Mouse (Mus musculus) heart, adult 2 months (tissue): ENCODE data around the gene Fam228a. TPM values are rescaled to one million over a fixed set of nuclear protein-coding genes. Genes with fewer than 3 reads are reported as not detected.
A peak's percentile ranks its signal among the peaks of the same experiment; 100 is the strongest.

Source experiments
- DNase-seq, 2 experiments: peaks; one replicate each; pipeline ENCODE4 v3.0.0; 2021
- H3K27ac ChIP-seq: fragments of 200-600 bp; 2 replicates; pipeline ENCODE4 v1.8.1; 2022
- H3K27me3 ChIP-seq: fragments of 200-500 bp; 2 replicates; pipeline ENCODE4 v1.6.1; 2012; ENCODE audit warnings: mild to moderate bottlenecking, low read length, inconsistent platforms, mixed read lengths; ENCODE audit not compliant: control insufficient read depth, insufficient read depth
- H3K36me3 ChIP-seq: fragments of 200-500 bp; 2 replicates; pipeline ENCODE4 v1.6.1; 2012; ENCODE audit warnings: low read length, inconsistent platforms; ENCODE audit not compliant: control insufficient read depth, insufficient read depth
- H3K4me1 ChIP-seq: fragments of 200-500 bp; 2 replicates; pipeline ENCODE4 v1.6.1; 2011; ENCODE audit warnings: low read length; ENCODE audit not compliant: control insufficient read depth, insufficient read depth
- H3K4me3 ChIP-seq: fragments of 200-600 bp; 2 replicates; pipeline ENCODE4 v1.8.1; 2022
- H3K79me2 ChIP-seq: fragments of 200-500 bp; replicated peaks from 2 replicates; pipeline ENCODE4 v1.6.1; 2012; ENCODE audit warnings: mild to moderate bottlenecking, inconsistent platforms, low read length, moderate library complexity, mixed read lengths; ENCODE audit not compliant: control insufficient read depth, insufficient read depth
- H3K9ac ChIP-seq: fragments of 200-500 bp; 2 replicates; pipeline ENCODE4 v1.6.1; 2012; ENCODE audit warnings: low read depth, mild to moderate bottlenecking, control low read depth, inconsistent platforms, low read length, mixed read lengths
- CTCF ChIP-seq: fragments of 200-600 bp; IDR thresholded peaks from 2 replicates; pipeline ENCODE4 v1.8.1; 2022; ENCODE audit warnings: antibody characterized with exemption, mild to moderate bottlenecking, moderate library complexity
- EP300 ChIP-seq: fragments of 200-500 bp; IDR thresholded peaks from 2 replicates; pipeline ENCODE4 v1.6.1; 2011; ENCODE audit warnings: low read depth, low read length, control low read depth; ENCODE audit not compliant: insufficient read depth
- POLR2A ChIP-seq: fragments of 200-500 bp; IDR thresholded peaks from 2 replicates; pipeline ENCODE4 v1.6.1; 2011; ENCODE audit warnings: mild to moderate bottlenecking, low read depth, low read length, control low read depth; ENCODE audit not compliant: insufficient read depth
- WGBS: fragments of 180-500 bp; shearing (Covaris S2); methylation state at CpG from one replicate; pipeline ENCODE4 v1.1.7; 2018; 5-methylcytosine and 5-hydroxymethylcytosine counted together
- intact Hi-C: fragments of 180-260 bp; cut with DNase I; formaldehyde crosslinking; loops from one replicate; pipeline ENCODE4 v1.15.1; 2025
- polyA plus RNA-seq: library from polyadenylated mRNA; depleted of rRNA; stranded (reverse); fragments of >200 nt; gene quantifications from 2 replicates; pipeline ENCODE4 v1.2.3, GENCODE M21; 2012; rRNA removed
- total RNA-seq, 2 experiments: library from RNA; stranded (reverse); gene quantifications; 2 replicates each; pipeline ENCODE4 v1.2.3; 2021

Fam228a gene
- total and polyA plus RNA-seq, 3 experiments, result 0.06 TPM; not detected in 2

- TF ChIP-seq CTCF (no peak), EP300 (no peak), POLR2A (no peak)
- H3K27me3 ChIP-seq, result no peaks in the 10 kb centered on the region
- intact Hi-C loops, result no loop called here
- no peak for DNase-seq
- no peak overlapping the region for H3K27ac ChIP-seq
- H3K79me2 ChIP-seq, result no peaks in the 10 kb centered on the region
- WGBS, result 87% methylated on average over 4 of the region's 4 CpGs
- H3K36me3 ChIP-seq, result no peaks in the 10 kb centered on the region
- H3K9ac ChIP-seq, result no peak overlapping the region
- H3K4me1 ChIP-seq, result no peaks in the 10 kb centered on the region
- no peak overlapping the region for H3K4me3 ChIP-seq
Observed at GRCm38 (mm10) chr12:4685441-4685840, 52.8 kb downstream of the Fam228a start.

- Histone ChIP-seq H3K27ac (no peak overlapping the region), H3K79me2 (no peaks in the 10 kb centered on the region), H3K27me3 (no peaks in the 10 kb centered on the region), H3K4me3 (no peak overlapping the region), H3K36me3 (peaks cover 4% of the 10 kb centered on the region), H3K4me1 (peaks cover 3% of the 10 kb centered on the region), H3K9ac (no peak overlapping the region)
- TF ChIP-seq EP300, result no peak
- TF ChIP-seq POLR2A, result no peak
- no peak for TF ChIP-seq CTCF
- DNase-seq, result peak in 1 of 2 experiments; percentile 7
- intact Hi-C loops, result no loop called here
- 35% methylated on average over 4 of the region's 4 CpGs for WGBS
Observed at GRCm38 (mm10) chr12:4679971-4680370, 58.3 kb downstream of the Fam228a start.

GRCm38 (mm10) chr12:4676336-4676735 is 61.9 kb downstream of the Fam228a start:
- DNase-seq, result no peak
- Histone ChIP-seq H3K79me2 (no peaks in the 10 kb centered on the region), H3K27me3 (no peaks in the 10 kb centered on the region), H3K4me1 (peaks cover 3% of the 10 kb centered on the region), H3K9ac (no peak overlapping the region), H3K4me3 (no peak overlapping the region), H3K36me3 (peaks cover 4% of the 10 kb centered on the region), H3K27ac (no peak overlapping the region)
- TF ChIP-seq CTCF, result no peak
- 88% methylated on average over 1 of the region's 1 CpGs for WGBS
- intact Hi-C loops, result no loop called here

- 74% methylated on average over 5 of the region's 5 CpGs for WGBS
- peaks cover 9% of the 10 kb centered on the region for H3K36me3 ChIP-seq
Observed at GRCm38 (mm10) chr12:4665675-4666037, 72.6 kb downstream of the Fam228a start.

GRCm38 (mm10) chr12:4664929-4665674 is 73.1 kb downstream of the Fam228a start:
- no peak overlapping the region for H3K9ac ChIP-seq

More at GRCm38 (mm10) chr12:4665675-4666037, 72.6 kb downstream of the Fam228a start:
- intact Hi-C loops, result no loop called here
- Histone ChIP-seq H3K27me3 (no peaks in the 10 kb centered on the region), H3K9ac (no peak overlapping the region), H3K79me2 (no peaks in the 10 kb centered on the region), H3K4me3 (no peak overlapping the region), H3K27ac (0 out of 2 replicates have a peak overlapping the region, but pooled peaks have one; percentile 12), H3K4me1 (no peaks in the 10 kb centered on the region; the same call in 1 of the 2 replicates)
- DNase-seq, result no peak
- TF ChIP-seq EP300, result no peak
- no peak for TF ChIP-seq POLR2A
- no peak for TF ChIP-seq CTCF

More at GRCm38 (mm10) chr12:4664929-4665674, 73.1 kb downstream of the Fam228a start:
- TF ChIP-seq POLR2A (no peak), EP300 (no peak), CTCF (no peak)
- intact Hi-C loops, result no loop called here
- DNase-seq, result no peak
- Histone ChIP-seq H3K79me2 (no peaks in the 10 kb centered on the region), H3K27me3 (no peaks in the 10 kb centered on the region), H3K4me1 (no peaks in the 10 kb centered on the region; the same call in 1 of the 2 replicates), H3K36me3 (peaks cover 9% of the 10 kb centered on the region), H3K27ac (0 out of 2 replicates have a peak overlapping the region, but pooled peaks have one; percentile 12), H3K4me3 (no peak overlapping the region)
- 41% methylated on average over 7 of the region's 7 CpGs for WGBS

Other genes with a start within 250 kb of the Fam228a start
- gene Itsn2, start 145.8 kb downstream of the Fam228a start, total RNA-seq, result 10 to 100 TPM; 40.8 to 41.9 TPM
- gene Itsn2, start 145.8 kb downstream of the Fam228a start, polyA plus RNA-seq, result 20.5 and 48.8 TPM in 2 replicates
- not detected for gene Gm3625, start 145.5 kb downstream of the Fam228a start, total RNA-seq
- not detected in 2 replicates for gene Gm3625, start 145.5 kb downstream of the Fam228a start, polyA plus RNA-seq
- gene Pfn4, start 30.6 kb upstream of the Fam228a start, total RNA-seq, result 1 to 10 TPM; 2.5 to 2.9 TPM
- 1.8 and 4.3 TPM in 2 replicates for gene Pfn4, start 30.6 kb upstream of the Fam228a start, polyA plus RNA-seq
- 1 to 10 TPM; 2.0 to 2.1 TPM for gene Fam228b, start 30.8 kb upstream of the Fam228a start, total RNA-seq
- 0.88 and 0.97 TPM in 2 replicates for gene Fam228b, start 30.8 kb upstream of the Fam228a start, polyA plus RNA-seq
- 10 to 100 TPM; 42.0 to 42.8 TPM for gene Sf3b6, start 79.1 kb upstream of the Fam228a start, total RNA-seq
- gene Sf3b6, start 79.1 kb upstream of the Fam228a start, polyA plus RNA-seq, result 31.5 and 46.8 TPM in 2 replicates
- 1 to 10 TPM in 1 of 2 experiments, under 1 TPM in 1; 0.50 to 1.1 TPM for gene Fkbp1b, start 103.2 kb upstream of the Fam228a start, total RNA-seq
- gene Fkbp1b, start 103.2 kb upstream of the Fam228a start, polyA plus RNA-seq, result 2.4 and 3.6 TPM in 2 replicates
- gene Wdcp, start 104.9 kb upstream of the Fam228a start, total RNA-seq, result 1 to 10 TPM; 6.2 to 9.1 TPM
- 7.4 and 12.7 TPM in 2 replicates for gene Wdcp, start 104.9 kb upstream of the Fam228a start, polyA plus RNA-seq
- 1 to 10 TPM in 1 of 2 experiments, under 1 TPM in 1; 0.55 to 2.3 TPM for gene Mfsd2b, start 135.9 kb upstream of the Fam228a start, total RNA-seq
- gene Mfsd2b, start 135.9 kb upstream of the Fam228a start, polyA plus RNA-seq, result 1.7 and 2.0 TPM in 2 replicates
- gene Ubxn2a, start 169.3 kb upstream of the Fam228a start, total RNA-seq, result 10 to 100 TPM; 72.1 to 76.0 TPM
- 11.2 and 22.5 TPM in 2 replicates for gene Ubxn2a, start 169.3 kb upstream of the Fam228a start, polyA plus RNA-seq
- gene Atad2b, start 178.9 kb upstream of the Fam228a start, total RNA-seq, result 10 to 100 TPM; 13.7 to 14.6 TPM
- gene Atad2b, start 178.9 kb upstream of the Fam228a start, polyA plus RNA-seq, result 4.0 and 7.4 TPM in 2 replicates